Comparison of ENCODE assay signal across 8 mouse cellular contexts in genomic region chr10:73097979-73098378, GRCm38 (mm10). TPM values are rescaled to one million over a fixed set of nuclear protein-coding genes. Genes with fewer than 3 reads are reported as not detected.
A peak's percentile ranks its signal among the peaks of the same experiment; 100 is the strongest.
DNase-seq lines count a peak whose midpoint lies in the region; ATAC-seq lines count a peak whose summit lies in the region.

No protein-coding gene starts in this region.

- no peak for ATAC-seq in heart, embryonic 13.5 days (ENCODE audit: extremely low read depth, insufficient number of reproducible peaks, low FRiP score, low TSS enrichment)
- peak; percentile 49 for ATAC-seq in kidney, embryonic 16.5 days (ENCODE audit: low FRiP score, low TSS enrichment)
- ATAC-seq in neural tube, embryonic 12.5 days (ENCODE audit: low FRiP score, low read depth): 0 out of 2 replicates have a peak, but pooled peaks have one; percentile 30

- peak overlapping the region; percentile 24; the same call in 1 of the 2 replicates for H3K4me3 ChIP-seq in heart, embryonic 13.5 days
- H3K4me3 ChIP-seq in kidney, embryonic 16.5 days (ENCODE audit: low read length): no peak overlapping the region
- H3K4me3 ChIP-seq in neural tube, embryonic 12.5 days: 0 out of 2 replicates have a peak overlapping the region, but pooled peaks have one; percentile 11

- peak; percentile 44 for DNase-seq in urinary bladder, postnatal 14 days (ENCODE audit: low spot score)
- DNase-seq in urinary bladder, adult 2 months (ENCODE audit: low spot score): no peak
- peak; percentile 64 for DNase-seq in embryo, embryonic 11.5 days (ENCODE audit: low read depth, low spot score)
- peak; percentile 39 for DNase-seq in liver
- peak; percentile 39 for DNase-seq in yolk sac, embryonic 10.5 days (ENCODE audit: low spot score)

- H3K9ac ChIP-seq in heart, embryonic 13.5 days: no peak overlapping the region
- no peak overlapping the region for H3K9ac ChIP-seq in kidney, embryonic 16.5 days (replicated peaks; ENCODE audit: low read length)
- no peak overlapping the region for H3K9ac ChIP-seq in neural tube, embryonic 12.5 days

- peaks cover 80% of the 10 kb centered on the region for H3K27me3 ChIP-seq in heart, embryonic 13.5 days (replicated peaks)
- peaks cover 48% of the 10 kb centered on the region for H3K27me3 ChIP-seq in kidney, embryonic 16.5 days (ENCODE audit: insufficient read depth, low read length)
- peaks cover 43% of the 10 kb centered on the region for H3K27me3 ChIP-seq in neural tube, embryonic 12.5 days (replicated peaks)

- H3K27ac ChIP-seq in heart, embryonic 13.5 days (replicated peaks): no peak overlapping the region
- H3K27ac ChIP-seq in kidney, embryonic 16.5 days (ENCODE audit: low read length): no peak overlapping the region
- no peak overlapping the region for H3K27ac ChIP-seq in neural tube, embryonic 12.5 days

- H3K36me3 ChIP-seq in heart, embryonic 13.5 days: no peaks in the 10 kb centered on the region
- H3K36me3 ChIP-seq in kidney, embryonic 16.5 days (ENCODE audit: insufficient read depth, low read length): no peaks in the 10 kb centered on the region
- no peaks in the 10 kb centered on the region for H3K36me3 ChIP-seq in neural tube, embryonic 12.5 days

- H3K4me2 ChIP-seq in heart, embryonic 13.5 days: peak overlapping the region; percentile 54
- peak overlapping the region; percentile 46 for H3K4me2 ChIP-seq in kidney, embryonic 16.5 days (replicated peaks; ENCODE audit: low read depth, low read length)
- peak overlapping the region; percentile 80 for H3K4me2 ChIP-seq in neural tube, embryonic 12.5 days (replicated peaks)

- peaks cover 14% of the 10 kb centered on the region; the same call in 1 of the 2 replicates for H3K4me1 ChIP-seq in heart, embryonic 13.5 days
- H3K4me1 ChIP-seq in kidney, embryonic 16.5 days (ENCODE audit: insufficient read depth, low read length): peaks cover 10% of the 10 kb centered on the region; the same call in 1 of the 2 replicates
- peaks cover 15% of the 10 kb centered on the region; the same call in 1 of the 2 replicates for H3K4me1 ChIP-seq in neural tube, embryonic 12.5 days

- no peaks in the 10 kb centered on the region for H3K9me3 ChIP-seq in heart, embryonic 13.5 days
- no peaks in the 10 kb centered on the region for H3K9me3 ChIP-seq in kidney, embryonic 16.5 days (ENCODE audit: low read length)
- H3K9me3 ChIP-seq in neural tube, embryonic 12.5 days: no peaks in the 10 kb centered on the region

- 1% methylated on average over 17 of the region's 17 CpGs for WGBS in heart, embryonic 13.5 days
- under 1% methylated on average over 17 of the region's 17 CpGs for WGBS in kidney, embryonic 16.5 days
- WGBS in neural tube, embryonic 12.5 days: 2% methylated on average over 17 of the region's 17 CpGs

RNA-seq across cellular contexts. Expression of gene Pcdh15, which starts 1.2 kb away (rescaled TPM):
- 0.09 and 0.10 TPM in 2 replicates for polyA plus RNA-seq in urinary bladder, adult 2 months (2012; rRNA removed)
- 0.25 and 0.59 TPM in 2 replicates for polyA plus RNA-seq in heart, embryonic 13.5 days (2015; fragmentation: Nextera tagmentation; extraction: Ambion mirVana)
- 0.41 TPM in 2 replicates for polyA plus RNA-seq in kidney, embryonic 16.5 days (2015; fragmentation: Nextera tagmentation; extraction: Ambion mirVana)
- 7.1 and 7.7 TPM in 2 replicates for polyA plus RNA-seq in neural tube, embryonic 12.5 days (2016; fragmentation: Nextera tagmentation; extraction: Ambion mirVana)
